Mouse (Mus musculus) lung, embryonic 14.5 days (tissue): ENCODE measurements around the gene Gabpb1. TPM values are rescaled to one million over a fixed set of nuclear protein-coding genes. Genes with fewer than 3 reads are reported as not detected.

Experiments used
- ATAC-seq: fragments of 200-750 bp; cut with Nextera tagmentation; 2 replicates; pipeline ENCODE4 v1.8.0; 2017; ENCODE audit warnings: mild to moderate bottlenecking, moderate TSS enrichment, moderate library complexity; ENCODE audit not compliant: insufficient read depth
- DNase-seq: peaks from one replicate; pipeline ENCODE4 v3.0.0-alpha.2; 2015
- H3K27ac ChIP-seq: fragments of 300-500 bp; sonication (generic); 2 replicates; pipeline ENCODE4 v1.5.1; 2014; ENCODE audit warnings: low read depth, mild to moderate bottlenecking, moderate library complexity
- H3K27me3 ChIP-seq: fragments of 300-500 bp; sonication (generic); 2 replicates; pipeline ENCODE4 v1.6.1; 2014; ENCODE audit warnings: low read length, control low read depth; ENCODE audit not compliant: insufficient read depth
- H3K36me3 ChIP-seq: fragments of 300-500 bp; sonication (generic); 2 replicates; pipeline ENCODE4 v1.6.1; 2014; ENCODE audit warnings: control low read depth; ENCODE audit not compliant: insufficient read depth
- H3K4me1 ChIP-seq: fragments of 300-500 bp; sonication (generic); 2 replicates; pipeline ENCODE4 v1.6.1; 2014; ENCODE audit warnings: antibody characterized with exemption, control low read depth; ENCODE audit not compliant: insufficient read depth
- H3K4me2 ChIP-seq: fragments of 300-500 bp; sonication (generic); 2 replicates; pipeline ENCODE4 v1.6.1; 2014; ENCODE audit warnings: mild to moderate bottlenecking
- H3K4me3 ChIP-seq: fragments of 300-500 bp; sonication (generic); 2 replicates; pipeline ENCODE4 v1.5.1; 2014; ENCODE audit warnings: low read depth, low read length
- H3K9ac ChIP-seq: fragments of 300-500 bp; sonication (generic); 2 replicates; pipeline ENCODE4 v1.6.1; 2014
- H3K9me3 ChIP-seq: fragments of 300-500 bp; sonication (generic); 2 replicates; pipeline ENCODE4 v1.6.1; 2016; ENCODE audit warnings: low read depth, low read length, control low read depth
- CTCF ChIP-seq: IDR thresholded peaks from 2 replicates; pipeline ENCODE4 v1.5.1; 2016; ENCODE audit warnings: antibody characterized with exemption, low read depth
- WGBS: fragments of 180-500 bp; shearing (Covaris S2); extraction: QIAGEN DNeasy Blood & Tissue Kit; methylation state at CpG from one replicate; pipeline ENCODE4 v1.1.7; 2014; 5-methylcytosine and 5-hydroxymethylcytosine counted together
- polyA plus RNA-seq: library from polyadenylated mRNA; unstranded; fragments of >200 nt; fragmentation: Nextera tagmentation; extraction: Ambion mirVana; gene quantifications from 2 replicates; pipeline ENCODE4 v1.2.1, GENCODE M21; 2014

Gene Gabpb1
- polyA plus RNA-seq, 1 experiment from 2014 or later = 68.3 TPM

GRCm38 (mm10) chr2:126644768-126645167 lies 31.4 kb downstream of the Gabpb1 start:
- Histone ChIP-seq H3K9me3 (no peaks in the 10 kb centered on the region), H3K4me1 (no peaks in the 10 kb centered on the region), H3K4me3 (no peak overlapping the region), H3K9ac (no peak overlapping the region), H3K27ac (no peak overlapping the region), H3K4me2 (no peak overlapping the region), H3K27me3 (no peaks in the 10 kb centered on the region), H3K36me3 (peaks cover 73% of the 10 kb centered on the region)
- 89% methylated on average over 1 of the region's 1 CpGs for WGBS
- no peak for TF ChIP-seq CTCF
- DNase-seq = no peak
- no peak for ATAC-seq

- 79% methylated on average over 2 of the region's 2 CpGs for WGBS
- no peak overlapping the region for H3K4me3 ChIP-seq
- DNase-seq = no peak
- H3K27me3 ChIP-seq = no peaks in the 10 kb centered on the region
- H3K4me2 ChIP-seq = no peak overlapping the region
- no peaks in the 10 kb centered on the region for H3K9me3 ChIP-seq
- H3K27ac ChIP-seq = no peak overlapping the region
- ATAC-seq = no peak
- no peaks in the 10 kb centered on the region for H3K4me1 ChIP-seq
- H3K9ac ChIP-seq = no peak overlapping the region
- TF ChIP-seq CTCF = peak; percentile 41; the same call in 1 of the 2 replicates
- H3K36me3 ChIP-seq = peaks cover 65% of the 10 kb centered on the region
These were observed 35.8 kb downstream of the Gabpb1 start for GRCm38 (mm10) chr2:126640298-126640697.

GRCm38 (mm10) chr2:126635939-126636823 lies 40.0 kb downstream of the Gabpb1 start:
- no peak for ATAC-seq
- no peak for TF ChIP-seq CTCF
- no peaks in the 10 kb centered on the region for H3K27me3 ChIP-seq
- H3K9me3 ChIP-seq = no peaks in the 10 kb centered on the region
- no peak overlapping the region for H3K4me3 ChIP-seq
- H3K36me3 ChIP-seq = peaks cover 43% of the 10 kb centered on the region
- no peak overlapping the region for H3K4me2 ChIP-seq
- no peaks in the 10 kb centered on the region for H3K4me1 ChIP-seq
- WGBS = 70% methylated on average over 12 of the region's 12 CpGs
- H3K27ac ChIP-seq = no peak overlapping the region
- DNase-seq = peak; percentile 59
- no peak overlapping the region for H3K9ac ChIP-seq

- H3K4me2 ChIP-seq = no peak overlapping the region
- no peak for TF ChIP-seq CTCF
- WGBS = 82% methylated on average over 2 of the region's 2 CpGs
- no peak overlapping the region for H3K4me3 ChIP-seq
- no peak for DNase-seq
- no peaks in the 10 kb centered on the region for H3K9me3 ChIP-seq
- no peak for ATAC-seq
- H3K27ac ChIP-seq = no peak overlapping the region
- H3K36me3 ChIP-seq = peaks cover 33% of the 10 kb centered on the region
- H3K9ac ChIP-seq = no peak overlapping the region
- no peaks in the 10 kb centered on the region for H3K4me1 ChIP-seq
- H3K27me3 ChIP-seq = no peaks in the 10 kb centered on the region
These were observed 43.0 kb downstream of the Gabpb1 start for GRCm38 (mm10) chr2:126633165-126633564.

- Histone ChIP-seq H3K36me3 (peaks cover 22% of the 10 kb centered on the region), H3K9ac (no peak overlapping the region), H3K4me1 (no peaks in the 10 kb centered on the region), H3K4me3 (no peak overlapping the region), H3K9me3 (no peaks in the 10 kb centered on the region), H3K4me2 (no peak overlapping the region), H3K27me3 (no peaks in the 10 kb centered on the region), H3K27ac (no peak overlapping the region)
- WGBS = 70% methylated on average over 9 of the region's 9 CpGs
- DNase-seq (no peak), ATAC-seq (no peak)
- TF ChIP-seq CTCF = no peak
These were observed 47.6 kb downstream of the Gabpb1 start for GRCm38 (mm10) chr2:126628455-126628995.

- peaks cover 3% of the 10 kb centered on the region; the same call in 1 of the 2 replicates for H3K36me3 ChIP-seq
- no peak overlapping the region for H3K27ac ChIP-seq
- no peaks in the 10 kb centered on the region for H3K4me1 ChIP-seq
- H3K4me2 ChIP-seq = no peak overlapping the region
- H3K9ac ChIP-seq = no peak overlapping the region
- DNase-seq (no peak), ATAC-seq (no peak)
- H3K27me3 ChIP-seq = no peaks in the 10 kb centered on the region
- H3K4me3 ChIP-seq = no peak overlapping the region
- no peak for TF ChIP-seq CTCF
- H3K9me3 ChIP-seq = no peaks in the 10 kb centered on the region
These were observed 53.0 kb downstream of the Gabpb1 start for GRCm38 (mm10) chr2:126623138-126623537.

- Histone ChIP-seq H3K4me3 (no peak overlapping the region), H3K27me3 (no peaks in the 10 kb centered on the region), H3K27ac (no peak overlapping the region), H3K4me2 (no peak overlapping the region), H3K4me1 (no peaks in the 10 kb centered on the region), H3K9me3 (no peaks in the 10 kb centered on the region), H3K9ac (no peak overlapping the region), H3K36me3 (no peaks in the 10 kb centered on the region)
- ATAC-seq (no peak), DNase-seq (no peak)
- 89% methylated on average over 2 of the region's 2 CpGs for WGBS
- no peak for TF ChIP-seq CTCF
These were observed 53.7 kb downstream of the Gabpb1 start for GRCm38 (mm10) chr2:126622455-126622854.
